Mouse (Mus musculus): ENCODE measurements around the gene Adcyap1. TPM values are rescaled to one million over a fixed set of nuclear protein-coding genes. Genes with fewer than 3 reads are reported as not detected.
A peak's percentile ranks its signal among the peaks of the same experiment; 100 is the strongest.

Adcyap1 gene
- polyA plus RNA-seq, 1 experiment from 2014 or later, result 20.1 TPM

DNA sequence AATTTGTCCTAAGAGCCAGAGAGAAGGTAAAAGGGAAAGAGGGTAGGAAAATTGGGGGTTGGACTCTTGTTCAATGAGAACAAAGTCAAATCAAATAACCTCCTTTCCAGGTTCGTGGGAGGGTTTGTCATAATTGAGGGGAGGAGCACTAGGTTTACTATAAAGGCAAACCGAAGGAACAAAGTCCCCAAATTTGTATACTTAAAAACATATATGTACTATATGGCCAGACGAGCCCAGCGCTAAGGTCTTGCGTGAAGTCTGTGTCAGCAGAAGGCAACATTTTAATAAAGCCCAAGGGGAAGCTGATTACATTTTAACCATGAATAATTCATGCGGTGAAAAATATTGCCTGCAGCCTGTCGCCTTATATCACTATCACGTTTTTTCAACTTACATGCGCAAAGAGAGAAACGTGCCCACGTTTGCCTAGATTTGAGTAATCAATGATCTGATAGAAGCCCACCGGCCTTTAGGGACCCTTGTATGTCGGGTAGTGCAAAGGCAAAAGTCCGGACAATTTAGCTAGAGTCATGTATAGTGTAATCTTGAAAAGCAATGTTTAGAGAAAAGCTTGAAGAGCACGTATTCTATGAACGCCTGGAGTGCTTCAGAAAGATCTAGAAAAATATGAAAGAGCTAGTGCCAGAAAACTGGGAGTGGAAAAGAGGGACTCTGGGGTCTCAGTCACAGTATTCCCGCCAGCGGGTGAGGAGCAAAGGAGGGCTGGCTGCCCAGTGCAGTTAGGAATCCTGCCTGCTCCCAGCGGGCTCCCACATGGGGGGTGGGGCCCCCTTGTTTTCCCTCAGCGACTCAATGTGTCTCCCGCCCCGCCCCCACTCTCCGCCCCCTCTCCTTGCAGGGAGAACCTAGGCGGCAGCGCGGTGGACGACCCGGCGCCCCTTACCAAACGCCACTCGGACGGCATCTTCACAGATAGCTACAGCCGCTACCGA lies 4.5 kb downstream of the Adcyap1 start:
- Histone ChIP-seq H3K27ac (peak overlapping the region; percentile 78), H3K9ac (peak overlapping the region; percentile 48), H3K4me2 (peak overlapping the region; percentile 75), H3K9me3 (no peaks in the 10 kb centered on the region), H3K4me3 (peak overlapping the region; percentile 46), H3K27me3 (replicated peaks) (peaks cover 25% of the 10 kb centered on the region), H3K36me3 (replicated peaks) (no peaks in the 10 kb centered on the region), H3K4me1 (peaks cover 43% of the 10 kb centered on the region)
- peak; percentile 40 for ATAC-seq (replicated peaks)
- WGBS, result under 1% methylated on average over 34 of the region's 34 CpGs

DNA sequence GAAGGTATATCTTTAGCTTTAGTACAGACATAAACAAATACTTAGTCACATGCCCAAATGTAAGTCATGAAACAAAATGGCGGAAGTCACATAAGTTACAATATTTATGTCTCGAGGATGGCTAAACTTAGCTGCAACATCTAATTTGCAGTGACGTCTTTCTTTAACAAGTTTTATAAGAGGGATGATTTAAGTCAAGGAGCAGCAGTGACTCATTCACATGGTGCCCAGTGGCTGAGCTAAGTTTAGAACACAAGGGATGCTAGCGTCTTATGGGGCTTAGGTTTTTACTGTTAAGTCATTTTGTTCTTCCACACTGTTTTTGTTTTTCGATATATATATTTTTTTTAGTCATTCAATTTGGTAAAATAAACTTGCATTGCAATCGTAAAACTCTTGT lies 19.0 kb downstream of the Adcyap1 start:
- Histone ChIP-seq H3K4me3 (no peak overlapping the region), H3K27me3 (replicated peaks) (no peaks in the 10 kb centered on the region), H3K4me2 (no peak overlapping the region), H3K27ac (no peak overlapping the region), H3K9ac (no peak overlapping the region), H3K9me3 (no peaks in the 10 kb centered on the region), H3K4me1 (no peaks in the 10 kb centered on the region), H3K36me3 (replicated peaks) (no peaks in the 10 kb centered on the region)
- no peak for ATAC-seq (replicated peaks)
- 93% methylated on average over 6 of the region's 6 CpGs for WGBS

DNA sequence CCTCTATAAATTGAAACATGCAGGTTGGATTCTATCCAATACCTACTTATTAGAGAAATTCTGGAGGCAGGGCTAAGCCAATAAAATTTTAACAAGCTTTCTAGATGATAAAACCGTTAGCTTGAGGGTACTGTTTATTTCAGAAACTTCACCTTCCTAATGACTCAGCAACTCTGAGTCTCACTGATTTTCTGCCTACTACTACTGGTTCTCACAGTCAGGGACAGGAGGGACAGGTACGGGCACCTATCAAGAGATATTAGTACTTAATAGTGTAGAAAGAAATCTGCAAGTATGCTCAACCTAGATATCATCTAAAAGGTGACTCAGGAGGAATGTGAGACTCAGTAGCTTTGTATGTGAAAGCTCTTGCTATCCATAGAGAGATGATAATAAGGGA lies 19.8 kb downstream of the Adcyap1 start:
- no peaks in the 10 kb centered on the region for H3K27me3 ChIP-seq (replicated peaks)
- H3K9me3 ChIP-seq, result no peaks in the 10 kb centered on the region
- WGBS, result 82% methylated on average over 2 of the region's 2 CpGs
- H3K36me3 ChIP-seq (replicated peaks), result no peaks in the 10 kb centered on the region
- H3K4me3 ChIP-seq, result no peak overlapping the region
- no peak overlapping the region for H3K4me2 ChIP-seq
- ATAC-seq (replicated peaks), result no peak
- H3K4me1 ChIP-seq, result no peaks in the 10 kb centered on the region
- no peak overlapping the region for H3K27ac ChIP-seq
- H3K9ac ChIP-seq, result no peak overlapping the region

DNA sequence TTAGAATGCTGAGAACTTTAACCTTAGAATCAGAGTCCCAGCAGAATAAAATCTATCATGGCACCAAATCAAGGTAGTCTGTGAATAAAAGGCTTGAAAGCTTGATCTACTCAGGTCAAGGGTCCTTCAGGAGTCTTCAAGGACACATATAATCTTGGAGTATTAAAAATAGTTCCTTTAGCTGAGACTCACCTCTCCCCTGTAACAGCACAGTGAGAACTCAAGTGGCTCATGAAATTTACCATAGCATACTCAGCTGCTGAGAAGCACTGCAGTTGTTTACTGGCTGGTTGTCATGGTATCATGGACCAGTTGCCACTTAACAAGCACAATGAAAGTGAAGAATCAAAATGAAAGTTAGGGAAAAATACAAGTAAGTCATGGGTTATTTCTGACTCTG lies 38.5 kb downstream of the Adcyap1 start:
- H3K4me1 ChIP-seq, result no peaks in the 10 kb centered on the region
- H3K9ac ChIP-seq, result no peak overlapping the region
- no peaks in the 10 kb centered on the region for H3K9me3 ChIP-seq
- no peaks in the 10 kb centered on the region for H3K36me3 ChIP-seq (replicated peaks)
- no peak overlapping the region for H3K27ac ChIP-seq
- H3K4me3 ChIP-seq, result no peak overlapping the region
- no peak overlapping the region for H3K4me2 ChIP-seq
- no peak for ATAC-seq (replicated peaks)
- H3K27me3 ChIP-seq (replicated peaks), result no peaks in the 10 kb centered on the region

All from midbrain, embryonic 15.5 days (tissue).